Mouse (Mus musculus): ENCODE data around the gene Rad51d.

Rad51d gene

GRCm38 (mm10) chr11:82899720-82900119 lies 9.3 kb upstream of the Rad51d start:
- in situ Hi-C loops (cut with MseI, MboI), result loop anchor here in 1 of 2 experiments (10.0 to 25.0 kb wide), 3 partner anchors 285 to 662 kb away; partner anchors contain the start of genes Slfn3 and Slfn4

- in situ Hi-C loops (cut with MseI, MboI), result loop anchor here in 1 of 2 experiments (10.0 to 25.0 kb wide), 2 partner anchors 283 to 660 kb away; no protein-coding TSS in a partner anchor
Observed at GRCm38 (mm10) chr11:82897478-82897877, 7.1 kb upstream of the Rad51d start.

GRCm38 (mm10) chr11:82891936-82892335 lies 1.5 kb upstream of the Rad51d start, which contains the start of gene Fndc8:
Gene Fndc8 (plus strand): TSS chr11:82892124.
- in situ Hi-C loops (cut with MseI, MboI), result loop anchor here in 1 of 2 experiments (10.0 to 25.0 kb wide), 2 partner anchors 277 to 655 kb away; no protein-coding TSS in a partner anchor

GRCm38 (mm10) chr11:82889524-82890341 lies 681 bp downstream of the Rad51d start:
- in situ Hi-C loops (cut with MseI, MboI), result loop anchor here (5.0 to 25.0 kb wide), 3 partner anchors 72 to 652 kb away; no protein-coding TSS in a partner anchor

GRCm38 (mm10) chr11:82888491-82888946 lies 1.9 kb downstream of the Rad51d start:
- in situ Hi-C loops (cut with MseI, MboI), result loop anchor here (5.0 to 25.0 kb wide), 2 partner anchors 71 to 651 kb away; no protein-coding TSS in a partner anchor

- in situ Hi-C loops (cut with MseI, MboI), result loop anchor here (5.0 to 25.0 kb wide), 2 partner anchors 69 to 649 kb away; no protein-coding TSS in a partner anchor
Observed at GRCm38 (mm10) chr11:82886559-82886958, 3.9 kb downstream of the Rad51d start.

GRCm38 (mm10) chr11:82883180-82883579 lies 7.2 kb downstream of the Rad51d start:
- in situ Hi-C loops (cut with MseI, MboI), result loop anchor here in 1 of 2 experiments (25.0 kb wide), 1 partner anchor 646 kb away; no protein-coding TSS in a partner anchor

- in situ Hi-C loops (cut with MseI, MboI), result loop anchor here in 1 of 2 experiments (25.0 kb wide), 1 partner anchor 641 kb away; no protein-coding TSS in a partner anchor
Observed at GRCm38 (mm10) chr11:82877726-82878344, 12.6 kb downstream of the Rad51d start.

- in situ Hi-C loops (cut with MseI, MboI), result loop anchor here in 1 of 2 experiments (25.0 kb wide), 1 partner anchor 638 kb away; no protein-coding TSS in a partner anchor
Observed at GRCm38 (mm10) chr11:82875631-82876030, 14.8 kb downstream of the Rad51d start.

GRCm38 (mm10) chr11:82874924-82875323 lies 15.5 kb downstream of the Rad51d start:
- in situ Hi-C loops (cut with MseI, MboI), result loop anchor here in 1 of 2 experiments (25.0 kb wide), 1 partner anchor 638 kb away; no protein-coding TSS in a partner anchor

- in situ Hi-C loops (cut with MseI, MboI), result no loop called here
Observed at GRCm38 (mm10) chr11:82871031-82871446, 19.4 kb downstream of the Rad51d start, which contains the start of gene Rffl. Gene Rffl (minus strand): TSS chr11:82871210.

GRCm38 (mm10) chr11:82870173-82871030 lies 20.0 kb downstream of the Rad51d start:
- in situ Hi-C loops (cut with MseI, MboI), result no loop called here

- in situ Hi-C loops (cut with MseI, MboI), result no loop called here
Observed at GRCm38 (mm10) chr11:82869506-82870172, 20.8 kb downstream of the Rad51d start.

- in situ Hi-C loops (cut with MseI, MboI), result no loop called here
Observed at GRCm38 (mm10) chr11:82867956-82868355, 22.5 kb downstream of the Rad51d start.

- in situ Hi-C loops (cut with MseI, MboI), result no loop called here
Observed at GRCm38 (mm10) chr11:82866850-82867564, 23.4 kb downstream of the Rad51d start.

- in situ Hi-C loops (cut with MseI, MboI), result no loop called here
Observed at GRCm38 (mm10) chr11:82865957-82866356, 24.5 kb downstream of the Rad51d start.

GRCm38 (mm10) chr11:82863488-82863931 lies 26.9 kb downstream of the Rad51d start:
- in situ Hi-C loops (cut with MseI, MboI), result no loop called here

GRCm38 (mm10) chr11:82863059-82863458 lies 27.4 kb downstream of the Rad51d start:
- in situ Hi-C loops (cut with MseI, MboI), result no loop called here

GRCm38 (mm10) chr11:82862638-82863037 lies 27.8 kb downstream of the Rad51d start:
- in situ Hi-C loops (cut with MseI, MboI), result no loop called here
